Mouse (Mus musculus): ENCODE measurements around the gene Psmb9. TPM values are rescaled to one million over a fixed set of nuclear protein-coding genes. Genes with fewer than 3 reads are reported as not detected.
"Not testable (repeated sequence)": the region's sequence is repeated elsewhere in the genome, so short reads cannot be mapped to it uniquely, and the experiment has no call there.

Psmb9 gene
- polyA plus RNA-seq (2012; rRNA removed), result 3.0 and 3.8 TPM in 2 replicates

- TF ChIP-seq POLR2A (IDR thresholded peaks at IDR 0.05; ENCODE audit: extremely low read depth, insufficient read depth, low read length) (no peak), CTCF (IDR thresholded peaks at IDR 0.05; ENCODE audit: extremely low read depth, insufficient read depth, low read length) (no peak)
- H3K4me3 ChIP-seq (ENCODE audit: insufficient read depth, low read length), result peak within 1 kb of the TSS; percentile 74
- H3K4me1 ChIP-seq (ENCODE audit: control insufficient read depth, insufficient read depth, low read length), result no peaks in the 10 kb centered on the region
- 0 out of 2 replicates have a peak within 1 kb of the TSS, but pooled peaks have one; percentile 16 for H3K27ac ChIP-seq (ENCODE audit: insufficient read depth, low read length)
Observed at GRCm38 (mm10) chr17:34187261-34187916, at the start of gene Psmb9, which contains the start of gene Tap1. Psmb9 (minus strand) TSS chr17:34187764. Tap1 (plus strand) TSS chr17:34187553.

GRCm38 (mm10) chr17:34236691-34237090 is 49.1 kb upstream of the Psmb9 start:
- no peaks in the 10 kb centered on the region for H3K4me1 ChIP-seq (ENCODE audit: control insufficient read depth, insufficient read depth, low read length)
- no peak overlapping the region for H3K27ac ChIP-seq (ENCODE audit: insufficient read depth, low read length)
- TF ChIP-seq POLR2A (IDR thresholded peaks at IDR 0.05; ENCODE audit: extremely low read depth, insufficient read depth, low read length) (no peak), CTCF (IDR thresholded peaks at IDR 0.05; ENCODE audit: extremely low read depth, insufficient read depth, low read length) (no peak)
- H3K4me3 ChIP-seq (ENCODE audit: insufficient read depth, low read length), result no peak overlapping the region

GRCm38 (mm10) chr17:34234926-34235325 is 47.4 kb upstream of the Psmb9 start:
- H3K4me3 ChIP-seq (ENCODE audit: insufficient read depth, low read length), result no peak overlapping the region
- no peak overlapping the region for H3K27ac ChIP-seq (ENCODE audit: insufficient read depth, low read length)
- no peaks in the 10 kb centered on the region for H3K4me1 ChIP-seq (ENCODE audit: control insufficient read depth, insufficient read depth, low read length)
- peak; percentile 86 for TF ChIP-seq CTCF (IDR thresholded peaks at IDR 0.05; ENCODE audit: extremely low read depth, insufficient read depth, low read length)
- no peak for TF ChIP-seq POLR2A (IDR thresholded peaks at IDR 0.05; ENCODE audit: extremely low read depth, insufficient read depth, low read length)

GRCm38 (mm10) chr17:34232021-34232420 is 44.5 kb upstream of the Psmb9 start:
- H3K4me3 ChIP-seq (ENCODE audit: insufficient read depth, low read length); H3K27ac ChIP-seq (ENCODE audit: insufficient read depth, low read length); H3K4me1 ChIP-seq (ENCODE audit: control insufficient read depth, insufficient read depth, low read length): not testable (repeated sequence)

- not testable (repeated sequence) for H3K27ac ChIP-seq (ENCODE audit: insufficient read depth, low read length); H3K4me1 ChIP-seq (ENCODE audit: control insufficient read depth, insufficient read depth, low read length); H3K4me3 ChIP-seq (ENCODE audit: insufficient read depth, low read length)
Observed at GRCm38 (mm10) chr17:34230971-34231370, 43.4 kb upstream of the Psmb9 start.

GRCm38 (mm10) chr17:34225911-34226310 is 38.3 kb upstream of the Psmb9 start:
- H3K27ac ChIP-seq (ENCODE audit: insufficient read depth, low read length); H3K4me3 ChIP-seq (ENCODE audit: insufficient read depth, low read length); H3K4me1 ChIP-seq (ENCODE audit: control insufficient read depth, insufficient read depth, low read length): not testable (repeated sequence)

- Histone ChIP-seq H3K27ac (ENCODE audit: insufficient read depth, low read length) (no peak overlapping the region), H3K4me1 (ENCODE audit: control insufficient read depth, insufficient read depth, low read length) (no peaks in the 10 kb centered on the region), H3K4me3 (ENCODE audit: insufficient read depth, low read length) (no peak overlapping the region)
- TF ChIP-seq CTCF (IDR thresholded peaks at IDR 0.05; ENCODE audit: extremely low read depth, insufficient read depth, low read length) (no peak), POLR2A (IDR thresholded peaks at IDR 0.05; ENCODE audit: extremely low read depth, insufficient read depth, low read length) (no peak)
Observed at GRCm38 (mm10) chr17:34225426-34225825, 37.9 kb upstream of the Psmb9 start.

GRCm38 (mm10) chr17:34224816-34225215 is 37.3 kb upstream of the Psmb9 start:
- TF ChIP-seq CTCF (IDR thresholded peaks at IDR 0.05; ENCODE audit: extremely low read depth, insufficient read depth, low read length) (no peak), POLR2A (IDR thresholded peaks at IDR 0.05; ENCODE audit: extremely low read depth, insufficient read depth, low read length) (no peak)
- Histone ChIP-seq H3K27ac (ENCODE audit: insufficient read depth, low read length) (no peak overlapping the region), H3K4me1 (ENCODE audit: control insufficient read depth, insufficient read depth, low read length) (no peaks in the 10 kb centered on the region), H3K4me3 (ENCODE audit: insufficient read depth, low read length) (no peak overlapping the region)

- H3K27ac ChIP-seq (ENCODE audit: insufficient read depth, low read length); H3K4me3 ChIP-seq (ENCODE audit: insufficient read depth, low read length); H3K4me1 ChIP-seq (ENCODE audit: control insufficient read depth, insufficient read depth, low read length): not testable (repeated sequence)
Observed at GRCm38 (mm10) chr17:34220401-34220800, 32.8 kb upstream of the Psmb9 start.

- H3K4me1 ChIP-seq (ENCODE audit: control insufficient read depth, insufficient read depth, low read length); H3K27ac ChIP-seq (ENCODE audit: insufficient read depth, low read length): not testable (repeated sequence)
Observed at GRCm38 (mm10) chr17:34219801-34220200, 32.2 kb upstream of the Psmb9 start.

GRCm38 (mm10) chr17:34219096-34219495 is 31.5 kb upstream of the Psmb9 start:
- not testable (repeated sequence) for H3K27ac ChIP-seq (ENCODE audit: insufficient read depth, low read length); H3K4me3 ChIP-seq (ENCODE audit: insufficient read depth, low read length); H3K4me1 ChIP-seq (ENCODE audit: control insufficient read depth, insufficient read depth, low read length)
- TF ChIP-seq CTCF (IDR thresholded peaks at IDR 0.05; ENCODE audit: extremely low read depth, insufficient read depth, low read length), result peak; percentile 37

More at GRCm38 (mm10) chr17:34219801-34220200, 32.2 kb upstream of the Psmb9 start:
- H3K4me3 ChIP-seq (ENCODE audit: insufficient read depth, low read length), result not testable (repeated sequence)

Measured in cortical plate, adult 2 months (tissue).